Mouse (Mus musculus): ENCODE results near the gene Ttll8. TPM values are rescaled to one million over a fixed set of nuclear protein-coding genes. Genes with fewer than 3 reads are reported as not detected.

Ttll8 gene
- polyA plus RNA-seq, 1 experiment from 2014 or later = not detected

DNA sequence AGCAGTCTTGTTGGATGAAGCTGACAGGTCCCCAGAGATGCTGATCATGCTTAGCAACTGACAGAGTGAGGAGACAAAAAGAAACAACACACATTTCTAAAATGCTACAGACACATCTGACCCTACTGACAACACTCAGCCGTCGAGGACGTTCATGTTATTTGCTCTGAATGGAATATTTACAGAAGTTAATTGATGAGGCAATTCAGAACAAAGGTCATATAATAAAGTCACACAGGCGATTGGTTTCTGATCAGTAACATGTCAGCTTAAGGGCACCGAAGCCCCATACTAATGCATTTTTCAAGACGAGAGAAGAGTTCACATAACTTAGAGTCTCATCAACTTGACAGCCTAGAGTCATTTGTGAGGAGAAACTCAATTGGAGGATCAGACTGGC lies 58.3 kb downstream of the Ttll8 start:
- Histone ChIP-seq H3K27ac (ENCODE audit: low read depth, low read length) (no peak overlapping the region), H3K9ac (ENCODE audit: low read depth, low read length) (no peak overlapping the region), H3K4me2 (no peak overlapping the region), H3K4me1 (replicated peaks; ENCODE audit: control insufficient read depth, insufficient read depth, low read length) (peaks cover 5% of the 10 kb centered on the region; the same call in 1 of the 2 replicates), H3K36me3 (ENCODE audit: control insufficient read depth, insufficient read depth, low read length) (no peaks in the 10 kb centered on the region), H3K4me3 (ENCODE audit: low read depth, low read length) (no peak overlapping the region), H3K27me3 (replicated peaks; ENCODE audit: control insufficient read depth, insufficient read depth, low read length) (no peaks in the 10 kb centered on the region; the same call in 1 of the 2 replicates), H3K9me3 (ENCODE audit: control insufficient read depth, low read length) (no peaks in the 10 kb centered on the region)
- ATAC-seq (replicated peaks; ENCODE audit: low FRiP score) (no peak), DNase-seq (ENCODE audit: low spot score) (no peak)
- 76% methylated on average over 6 of the region's 6 CpGs for whole genome bisulfite sequencing

DNA sequence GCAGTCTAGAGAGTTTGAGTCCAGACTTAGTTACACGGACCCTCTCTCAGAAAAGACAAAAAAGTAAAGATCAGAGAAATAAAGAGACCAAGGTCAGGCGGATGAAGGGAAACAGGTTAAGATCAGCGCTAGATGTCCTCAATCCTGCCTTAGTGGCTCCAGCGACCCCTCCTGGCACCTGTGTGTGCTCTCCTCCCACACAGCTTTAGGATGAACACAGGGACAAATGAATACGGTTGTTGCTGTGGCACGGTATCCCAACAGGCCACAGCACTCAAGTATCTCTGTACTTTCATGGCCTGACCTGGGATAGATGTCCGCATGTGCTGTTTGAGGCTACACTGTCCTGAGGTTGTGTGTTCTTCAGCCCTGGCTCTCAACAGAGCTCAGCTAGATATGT lies 59.1 kb downstream of the Ttll8 start:
- H3K9ac ChIP-seq (ENCODE audit: low read depth, low read length) = no peak overlapping the region
- DNase-seq (ENCODE audit: low spot score) (no peak), ATAC-seq (replicated peaks; ENCODE audit: low FRiP score) (no peak)
- H3K9me3 ChIP-seq (ENCODE audit: control insufficient read depth, low read length) = no peaks in the 10 kb centered on the region
- WGBS = 57% methylated on average over 7 of the region's 7 CpGs
- peaks cover 5% of the 10 kb centered on the region; the same call in 1 of the 2 replicates for H3K4me1 ChIP-seq (replicated peaks; ENCODE audit: control insufficient read depth, insufficient read depth, low read length)
- H3K4me2 ChIP-seq = no peak overlapping the region
- no peak overlapping the region for H3K4me3 ChIP-seq (ENCODE audit: low read depth, low read length)
- no peak overlapping the region for H3K27ac ChIP-seq (ENCODE audit: low read depth, low read length)
- H3K36me3 ChIP-seq (ENCODE audit: control insufficient read depth, insufficient read depth, low read length) = no peaks in the 10 kb centered on the region
- H3K27me3 ChIP-seq (replicated peaks; ENCODE audit: control insufficient read depth, insufficient read depth, low read length) = peaks cover 3% of the 10 kb centered on the region; the same call in 1 of the 2 replicates

DNA sequence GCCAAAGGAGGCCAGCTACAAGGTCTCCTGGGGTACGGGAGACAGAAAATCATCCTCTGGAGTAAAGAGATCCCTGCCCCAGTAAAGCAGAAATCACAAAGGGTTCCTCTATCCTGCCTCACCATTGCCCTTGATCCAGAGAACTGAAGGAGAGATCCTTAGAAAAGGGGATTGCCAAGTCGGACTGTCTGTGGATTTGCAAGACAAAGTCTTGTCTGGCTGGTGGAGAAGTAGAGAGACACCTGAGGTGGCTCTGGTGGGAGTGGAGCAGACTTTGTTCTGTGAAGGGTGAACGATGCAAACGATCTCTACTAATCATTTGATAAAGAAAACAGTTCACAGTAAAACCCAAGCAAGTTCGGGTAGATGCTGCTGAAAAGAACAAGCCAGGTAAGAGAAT lies 61.3 kb downstream of the Ttll8 start:
- ATAC-seq (replicated peaks; ENCODE audit: low FRiP score) = no peak
- no peak overlapping the region for H3K4me2 ChIP-seq
- no peak overlapping the region for H3K4me3 ChIP-seq (ENCODE audit: low read depth, low read length)
- no peaks in the 10 kb centered on the region for H3K36me3 ChIP-seq (ENCODE audit: control insufficient read depth, insufficient read depth, low read length)
- no peak for DNase-seq (ENCODE audit: low spot score)
- no peak overlapping the region for H3K27ac ChIP-seq (ENCODE audit: low read depth, low read length)
- H3K27me3 ChIP-seq (replicated peaks; ENCODE audit: control insufficient read depth, insufficient read depth, low read length) = peaks cover 3% of the 10 kb centered on the region; the same call in 1 of the 2 replicates
- H3K9ac ChIP-seq (ENCODE audit: low read depth, low read length) = no peak overlapping the region
- WGBS = 73% methylated on average over 5 of the region's 5 CpGs
- H3K4me1 ChIP-seq (replicated peaks; ENCODE audit: control insufficient read depth, insufficient read depth, low read length) = peaks cover 7% of the 10 kb centered on the region
- H3K9me3 ChIP-seq (ENCODE audit: control insufficient read depth, low read length) = no peaks in the 10 kb centered on the region

DNA sequence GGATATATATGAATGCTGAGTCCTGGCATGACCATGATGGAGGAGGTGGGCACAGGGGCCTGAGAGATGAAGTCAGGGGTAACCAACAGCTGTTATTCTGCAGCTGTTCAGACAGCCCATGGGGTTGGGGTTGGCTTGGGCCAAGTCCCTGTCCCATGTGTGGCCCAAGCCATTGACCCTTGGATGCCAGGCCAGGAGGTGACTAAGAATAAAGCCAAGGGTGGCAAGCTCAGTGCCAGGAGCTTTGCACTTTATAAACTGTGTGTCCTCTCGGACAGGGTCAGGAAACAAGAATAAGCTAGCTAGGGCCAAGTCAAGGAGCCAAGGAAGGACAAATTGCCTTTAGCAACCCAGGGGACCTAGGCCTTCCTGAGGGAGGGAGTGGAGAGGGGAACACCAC lies 62.0 kb downstream of the Ttll8 start:
- Histone ChIP-seq H3K4me2 (no peak overlapping the region), H3K9ac (ENCODE audit: low read depth, low read length) (no peak overlapping the region), H3K27me3 (replicated peaks; ENCODE audit: control insufficient read depth, insufficient read depth, low read length) (peaks cover 3% of the 10 kb centered on the region; the same call in 1 of the 2 replicates), H3K4me3 (ENCODE audit: low read depth, low read length) (no peak overlapping the region), H3K9me3 (ENCODE audit: control insufficient read depth, low read length) (no peaks in the 10 kb centered on the region), H3K36me3 (ENCODE audit: control insufficient read depth, insufficient read depth, low read length) (no peaks in the 10 kb centered on the region), H3K4me1 (replicated peaks; ENCODE audit: control insufficient read depth, insufficient read depth, low read length) (peaks cover 7% of the 10 kb centered on the region), H3K27ac (ENCODE audit: low read depth, low read length) (no peak overlapping the region)
- DNase-seq (ENCODE audit: low spot score) (no peak), ATAC-seq (replicated peaks; ENCODE audit: low FRiP score) (no peak)
- WGBS = 68% methylated on average over 1 of the region's 1 CpGs

DNA sequence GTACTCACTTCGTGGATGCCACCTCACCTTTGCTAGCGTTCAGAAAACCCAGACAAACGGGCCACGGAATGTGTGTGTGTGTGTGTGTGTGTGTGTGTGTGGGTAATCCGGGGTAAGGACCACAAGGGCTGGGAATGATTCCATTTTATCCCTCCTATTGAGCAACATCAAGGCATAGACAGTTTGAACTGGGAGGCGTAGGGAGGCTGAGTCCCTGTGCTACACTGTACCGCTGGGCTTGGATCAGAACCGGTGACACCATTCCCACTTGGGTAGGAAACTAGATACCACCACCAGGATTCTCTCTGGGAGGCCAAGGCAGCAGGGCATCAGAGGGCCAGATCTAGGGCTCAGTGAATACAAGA lies 62.6 kb downstream of the Ttll8 start:
- ATAC-seq (replicated peaks; ENCODE audit: low FRiP score) (no peak), DNase-seq (ENCODE audit: low spot score) (no peak)
- no peaks in the 10 kb centered on the region for H3K9me3 ChIP-seq (ENCODE audit: control insufficient read depth, low read length)
- peaks cover 3% of the 10 kb centered on the region; the same call in 1 of the 2 replicates for H3K27me3 ChIP-seq (replicated peaks; ENCODE audit: control insufficient read depth, insufficient read depth, low read length)
- H3K9ac ChIP-seq (ENCODE audit: low read depth, low read length) = no peak overlapping the region
- no peak overlapping the region for H3K27ac ChIP-seq (ENCODE audit: low read depth, low read length)
- H3K36me3 ChIP-seq (ENCODE audit: control insufficient read depth, insufficient read depth, low read length) = no peaks in the 10 kb centered on the region
- 62% methylated on average over 8 of the region's 8 CpGs for WGBS
- peak overlapping the region; percentile 97 for H3K4me2 ChIP-seq
- peaks cover 7% of the 10 kb centered on the region for H3K4me1 ChIP-seq (replicated peaks; ENCODE audit: control insufficient read depth, insufficient read depth, low read length)
- peak overlapping the region; percentile 59 for H3K4me3 ChIP-seq (ENCODE audit: low read depth, low read length)

DNA sequence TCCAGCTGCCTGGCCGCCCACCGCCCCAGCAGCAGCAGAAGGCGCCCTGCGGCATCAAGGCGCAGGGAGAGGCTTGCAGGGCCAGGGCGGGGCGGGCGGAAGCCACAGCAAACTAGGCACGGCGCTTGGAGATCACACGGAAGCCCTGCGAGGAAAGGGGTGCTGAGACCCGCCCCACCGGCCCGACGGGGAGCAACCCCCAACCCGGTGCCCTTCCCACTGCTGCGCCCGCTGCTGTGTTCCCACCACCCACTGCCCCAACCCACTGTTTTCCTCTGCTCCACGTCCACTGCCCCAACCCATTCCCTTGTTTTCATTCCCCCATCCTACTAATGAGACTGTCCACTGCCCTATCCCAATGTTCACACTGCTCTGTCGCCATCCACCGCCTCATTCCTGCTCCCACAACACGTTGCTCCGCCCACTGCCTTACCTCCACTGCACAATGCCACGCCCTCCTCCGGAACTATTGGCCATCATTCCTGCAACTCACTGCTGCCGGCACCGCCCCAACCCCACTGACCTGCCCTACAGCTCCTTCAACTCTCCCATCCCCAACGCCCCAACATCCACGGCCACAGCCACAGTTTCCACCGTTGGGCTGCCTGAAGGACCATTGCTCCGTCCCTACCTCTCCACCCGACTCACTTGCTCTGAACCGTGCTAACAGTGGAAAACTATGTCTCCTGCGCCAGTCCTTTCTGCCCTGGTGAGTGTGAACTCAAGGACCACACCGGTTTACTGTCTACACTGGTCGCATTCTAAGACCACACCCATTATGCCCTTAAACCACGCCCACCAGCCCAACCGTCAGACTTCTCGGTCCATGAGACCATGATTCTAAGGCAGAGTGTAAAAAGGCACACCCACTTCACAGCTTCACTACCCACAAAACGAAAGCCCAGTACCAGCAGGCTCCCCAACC lies 63.2 kb downstream of the Ttll8 start:
- no peak overlapping the region for H3K27ac ChIP-seq (ENCODE audit: low read depth, low read length)
- peak overlapping the region; percentile 60 for H3K9ac ChIP-seq (ENCODE audit: low read depth, low read length)
- DNase-seq (ENCODE audit: low spot score) (peak; percentile 82), ATAC-seq (replicated peaks; ENCODE audit: low FRiP score) (peak; percentile 90)
- H3K4me1 ChIP-seq (replicated peaks; ENCODE audit: control insufficient read depth, insufficient read depth, low read length) = peaks cover 7% of the 10 kb centered on the region
- no peaks in the 10 kb centered on the region for H3K9me3 ChIP-seq (ENCODE audit: control insufficient read depth, low read length)
- peak overlapping the region; percentile 59 for H3K4me3 ChIP-seq (ENCODE audit: low read depth, low read length)
- WGBS = 3% methylated on average over 41 of the region's 41 CpGs
- peak overlapping the region; percentile 97 for H3K4me2 ChIP-seq
- H3K27me3 ChIP-seq (replicated peaks; ENCODE audit: control insufficient read depth, insufficient read depth, low read length) = peaks cover 3% of the 10 kb centered on the region; the same call in 1 of the 2 replicates
- H3K36me3 ChIP-seq (ENCODE audit: control insufficient read depth, insufficient read depth, low read length) = no peaks in the 10 kb centered on the region

DNA sequence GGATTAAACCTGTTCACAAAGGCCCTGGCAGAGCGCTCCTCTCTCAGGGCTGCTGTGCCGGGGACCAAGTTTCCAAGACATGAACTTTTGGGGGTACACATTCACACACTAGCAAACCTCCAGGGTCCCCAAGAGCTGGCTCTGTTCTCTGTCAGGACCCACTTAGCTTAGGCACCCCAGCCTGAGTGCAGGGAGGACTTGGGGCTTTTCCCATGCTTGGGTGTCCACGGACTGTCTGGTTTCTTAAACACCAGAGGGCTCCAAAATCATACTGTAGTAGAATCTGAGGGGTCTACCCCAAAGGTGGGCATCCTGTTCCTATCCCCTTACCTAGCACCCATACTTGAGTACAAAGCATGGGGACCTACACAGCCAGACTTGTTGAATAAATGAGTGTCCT lies 64.2 kb downstream of the Ttll8 start:
- H3K9me3 ChIP-seq (ENCODE audit: control insufficient read depth, low read length) = no peaks in the 10 kb centered on the region
- H3K4me2 ChIP-seq = peak overlapping the region; percentile 97
- no peak overlapping the region for H3K4me3 ChIP-seq (ENCODE audit: low read depth, low read length)
- no peak for ATAC-seq (replicated peaks; ENCODE audit: low FRiP score)
- no peaks in the 10 kb centered on the region for H3K36me3 ChIP-seq (ENCODE audit: control insufficient read depth, insufficient read depth, low read length)
- no peak overlapping the region for H3K9ac ChIP-seq (ENCODE audit: low read depth, low read length)
- peaks cover 3% of the 10 kb centered on the region; the same call in 1 of the 2 replicates for H3K27me3 ChIP-seq (replicated peaks; ENCODE audit: control insufficient read depth, insufficient read depth, low read length)
- H3K4me1 ChIP-seq (replicated peaks; ENCODE audit: control insufficient read depth, insufficient read depth, low read length) = peaks cover 7% of the 10 kb centered on the region
- H3K27ac ChIP-seq (ENCODE audit: low read depth, low read length) = no peak overlapping the region
- WGBS = 83% methylated on average over 3 of the region's 3 CpGs
- no peak for DNase-seq (ENCODE audit: low spot score)

DNA sequence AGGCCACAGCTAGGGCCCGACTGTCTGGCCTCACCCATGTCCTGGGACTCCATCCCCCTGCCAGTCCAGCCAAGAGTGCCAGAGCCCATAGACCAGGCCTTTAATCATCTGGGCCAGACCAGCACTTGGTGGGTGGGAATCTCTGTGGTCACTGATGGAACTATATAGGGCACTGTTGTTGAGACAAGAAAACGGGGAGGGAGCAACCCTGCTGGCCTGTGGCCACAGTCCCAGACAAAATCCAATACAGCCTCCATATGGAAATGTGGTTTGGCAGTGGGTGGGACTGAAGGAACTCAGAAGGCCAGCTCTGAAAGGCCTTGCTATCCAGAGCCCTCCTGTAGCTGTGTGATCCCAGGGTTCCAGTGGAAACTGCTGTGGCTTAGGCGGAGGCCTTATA lies 65.2 kb downstream of the Ttll8 start:
- no peaks in the 10 kb centered on the region for H3K36me3 ChIP-seq (ENCODE audit: control insufficient read depth, insufficient read depth, low read length)
- no peak overlapping the region for H3K4me3 ChIP-seq (ENCODE audit: low read depth, low read length)
- H3K9ac ChIP-seq (ENCODE audit: low read depth, low read length) = no peak overlapping the region
- H3K9me3 ChIP-seq (ENCODE audit: control insufficient read depth, low read length) = no peaks in the 10 kb centered on the region
- no peak for ATAC-seq (replicated peaks; ENCODE audit: low FRiP score)
- H3K27ac ChIP-seq (ENCODE audit: low read depth, low read length) = no peak overlapping the region
- DNase-seq (ENCODE audit: low spot score) = no peak
- H3K4me2 ChIP-seq = no peak overlapping the region
- peaks cover 3% of the 10 kb centered on the region; the same call in 1 of the 2 replicates for H3K27me3 ChIP-seq (replicated peaks; ENCODE audit: control insufficient read depth, insufficient read depth, low read length)
- H3K4me1 ChIP-seq (replicated peaks; ENCODE audit: control insufficient read depth, insufficient read depth, low read length) = peaks cover 7% of the 10 kb centered on the region
- WGBS = 79% methylated on average over 3 of the region's 3 CpGs

DNA sequence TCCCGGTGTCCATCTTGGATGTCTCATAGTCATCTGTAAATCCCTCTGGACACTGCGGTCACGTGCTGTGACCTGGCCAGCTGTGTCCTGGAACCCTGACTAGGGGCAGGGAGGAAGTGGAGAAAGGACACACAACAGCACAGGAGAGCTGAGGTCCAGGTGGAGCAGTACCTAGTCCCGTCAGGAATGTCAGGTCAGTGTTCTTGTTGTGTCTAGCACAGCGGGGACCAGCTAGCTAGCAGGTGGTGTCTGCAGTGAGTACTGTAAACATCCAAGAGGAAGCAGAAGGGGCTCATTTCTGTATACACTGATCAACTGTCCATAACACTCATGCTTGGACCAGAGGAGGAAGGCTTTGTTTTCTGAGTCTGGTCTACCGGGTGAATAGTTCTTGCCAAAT lies 68.8 kb downstream of the Ttll8 start:
- 74% methylated on average over 6 of the region's 6 CpGs for WGBS
- H3K9ac ChIP-seq (ENCODE audit: low read depth, low read length) = no peak overlapping the region
- H3K4me2 ChIP-seq = no peak overlapping the region
- peaks cover 2% of the 10 kb centered on the region; the same call in 1 of the 2 replicates for H3K4me1 ChIP-seq (replicated peaks; ENCODE audit: control insufficient read depth, insufficient read depth, low read length)
- ATAC-seq (replicated peaks; ENCODE audit: low FRiP score) (no peak), DNase-seq (ENCODE audit: low spot score) (no peak)
- no peak overlapping the region for H3K27ac ChIP-seq (ENCODE audit: low read depth, low read length)
- no peaks in the 10 kb centered on the region for H3K9me3 ChIP-seq (ENCODE audit: control insufficient read depth, low read length)
- H3K4me3 ChIP-seq (ENCODE audit: low read depth, low read length) = no peak overlapping the region
- H3K36me3 ChIP-seq (ENCODE audit: control insufficient read depth, insufficient read depth, low read length) = no peaks in the 10 kb centered on the region
- H3K27me3 ChIP-seq (replicated peaks; ENCODE audit: control insufficient read depth, insufficient read depth, low read length) = no peaks in the 10 kb centered on the region; the same call in 1 of the 2 replicates

Data from liver, embryonic 11.5 days (tissue).